In the genomic region with DNA sequence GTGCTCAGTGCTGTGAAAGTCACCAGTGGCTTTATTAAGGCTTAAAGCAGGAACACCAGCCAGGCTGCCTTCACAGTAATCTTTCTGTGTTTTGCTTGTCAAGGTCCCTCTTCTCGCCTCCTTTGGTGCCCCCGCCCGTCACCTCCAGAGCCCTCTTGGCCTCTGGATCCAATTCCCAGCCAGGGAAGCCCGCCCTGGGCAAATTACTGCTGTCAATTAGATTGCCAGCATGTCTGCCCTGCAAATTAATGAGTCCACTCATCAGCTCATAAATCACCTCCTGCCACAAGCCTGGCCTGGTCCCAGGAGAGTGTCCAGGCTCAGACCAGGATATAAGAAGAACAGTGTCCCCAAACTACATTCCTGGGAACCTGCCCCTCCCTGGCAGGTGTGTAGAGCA, we compare ENCODE assay signal across 17 mouse cellular contexts. TPM values are rescaled to one million over a fixed set of nuclear protein-coding genes. Genes with fewer than 3 reads are reported as not detected.
A peak's percentile ranks its signal among the peaks of the same experiment; 100 is the strongest.
DNase-seq lines count a peak whose midpoint lies in the region; ATAC-seq lines count a peak whose summit lies in the region.
"Had no signal": no experiment of that assay in that cellular context is flagged by ENCODE, and none has a peak within 500 bp of the region (broad histone marks: within the 10 kb centered on the region; RNA-seq: fewer than 3 reads in every experiment).

No protein-coding gene starts in this region.

- peak overlapping the region; percentile 14; the same call in 1 of the 2 replicates for H3K9ac ChIP-seq in midbrain, embryonic 16.5 days (ENCODE audit: low read depth, low read length)
- H3K9ac ChIP-seq in midbrain, embryonic 15.5 days = no peak overlapping the region
- no peak overlapping the region for H3K9ac ChIP-seq in hindbrain, embryonic 13.5 days
- H3K9ac ChIP-seq: forebrain, embryonic 12.5 days; lung, embryonic 14.5 days had no signal

- peak; percentile 55 for DNase-seq in embryo, embryonic 10.5 days (ENCODE audit: low spot score)
- DNase-seq in retina, postnatal 1 day = peak; percentile 57
- no peak for DNase-seq in gastrocnemius, postnatal 25 days
- DNase-seq in lung, postnatal 36 days = no peak
- DNase-seq: adrenal gland, adult 8-10 months; cerebellum, postnatal 25 days; gastrocnemius, postnatal 10 days; kidney, postnatal 14 days; lung, embryonic 14.5 days; right cerebral cortex, postnatal 14 days had no signal

- H3K36me3 ChIP-seq in midbrain, embryonic 16.5 days (ENCODE audit: control insufficient read depth, insufficient read depth, low read length) = no peaks in the 10 kb centered on the region
- H3K36me3 ChIP-seq in midbrain, embryonic 15.5 days (replicated peaks) = no peaks in the 10 kb centered on the region
- no peaks in the 10 kb centered on the region for H3K36me3 ChIP-seq in hindbrain, embryonic 13.5 days
- H3K36me3 ChIP-seq: forebrain, embryonic 12.5 days; heart, embryonic 10.5 days had no signal

- no peak for ATAC-seq in midbrain, embryonic 16.5 days
- no peak for ATAC-seq in midbrain, embryonic 15.5 days (replicated peaks)
- no peak for ATAC-seq in hindbrain, embryonic 13.5 days (ENCODE audit: low FRiP score)
- ATAC-seq: intestine, postnatal 0 days had no signal

- H3K4me2 ChIP-seq in midbrain, embryonic 16.5 days (ENCODE audit: low read length) = no peak overlapping the region
- H3K4me2 ChIP-seq in midbrain, embryonic 15.5 days = no peak overlapping the region
- H3K4me2 ChIP-seq in hindbrain, embryonic 13.5 days = no peak overlapping the region
- H3K4me2 ChIP-seq: forebrain, embryonic 12.5 days; liver, embryonic 11.5 days; lung, embryonic 14.5 days had no signal

- H3K9me3 ChIP-seq in midbrain, embryonic 16.5 days (replicated peaks; ENCODE audit: control insufficient read depth, low read length, poor library complexity, severe bottlenecking) = no peaks in the 10 kb centered on the region
- H3K9me3 ChIP-seq in midbrain, embryonic 15.5 days = no peaks in the 10 kb centered on the region
- H3K9me3 ChIP-seq in hindbrain, embryonic 13.5 days = no peaks in the 10 kb centered on the region
- H3K9me3 ChIP-seq: forebrain, embryonic 12.5 days; heart, embryonic 10.5 days had no signal

- 67% methylated on average over 4 of the region's 4 CpGs for WGBS in midbrain, embryonic 16.5 days
- WGBS in midbrain, embryonic 15.5 days = 63% methylated on average over 4 of the region's 4 CpGs
- 40% methylated on average over 4 of the region's 4 CpGs for WGBS in hindbrain, embryonic 13.5 days

- no peak overlapping the region for H3K4me3 ChIP-seq in midbrain, embryonic 16.5 days (ENCODE audit: low read depth, low read length)
- H3K4me3 ChIP-seq in midbrain, embryonic 15.5 days = no peak overlapping the region
- H3K4me3 ChIP-seq in hindbrain, embryonic 13.5 days = no peak overlapping the region
- H3K4me3 ChIP-seq: forebrain, embryonic 12.5 days; heart, embryonic 10.5 days had no signal

- no peak overlapping the region for H3K27ac ChIP-seq in midbrain, embryonic 16.5 days (ENCODE audit: low read length)
- H3K27ac ChIP-seq in midbrain, embryonic 15.5 days = no peak overlapping the region; the same call in 1 of the 2 replicates
- H3K27ac ChIP-seq in hindbrain, embryonic 13.5 days = peak overlapping the region; percentile 60; the same call in 1 of the 2 replicates
- H3K27ac ChIP-seq: forebrain, embryonic 12.5 days; heart, embryonic 10.5 days had no signal

- no peaks in the 10 kb centered on the region for H3K27me3 ChIP-seq in midbrain, embryonic 16.5 days (ENCODE audit: control insufficient read depth, insufficient read depth, low read depth, low read length)
- H3K27me3 ChIP-seq in midbrain, embryonic 15.5 days (replicated peaks) = no peaks in the 10 kb centered on the region
- no peaks in the 10 kb centered on the region for H3K27me3 ChIP-seq in hindbrain, embryonic 13.5 days
- H3K27me3 ChIP-seq: forebrain, embryonic 12.5 days had no signal

- H3K4me1 ChIP-seq in midbrain, embryonic 16.5 days (ENCODE audit: control insufficient read depth, insufficient read depth, low read length) = no peaks in the 10 kb centered on the region
- H3K4me1 ChIP-seq in midbrain, embryonic 15.5 days = peaks cover 4% of the 10 kb centered on the region; the same call in 1 of the 2 replicates
- H3K4me1 ChIP-seq in hindbrain, embryonic 13.5 days (replicated peaks) = peaks cover 10% of the 10 kb centered on the region; the same call in 1 of the 2 replicates

RNA-seq across cellular contexts. Expression of gene Rps6ka4, which starts 26.1 kb away (rescaled TPM):
- 10.1 and 14.6 TPM in 2 replicates for polyA plus RNA-seq in midbrain, embryonic 16.5 days (2015; fragmentation: Nextera tagmentation; extraction: Ambion mirVana)
- polyA plus RNA-seq in midbrain, embryonic 15.5 days (2015; fragmentation: Nextera tagmentation; extraction: Ambion mirVana) = 10.5 and 11.9 TPM in 2 replicates
- 7.0 and 7.3 TPM in 2 replicates for polyA plus RNA-seq in hindbrain, embryonic 13.5 days (2015; fragmentation: Nextera tagmentation; extraction: Ambion mirVana)
- total RNA-seq in gastrocnemius, postnatal 25 days (2021) = 1 to 10 TPM; 6.7 to 7.2 TPM

RNA-seq across cellular contexts. Expression of gene Ccdc88b, which starts 43.6 kb away (rescaled TPM):
- polyA plus RNA-seq in midbrain, embryonic 16.5 days (2015; fragmentation: Nextera tagmentation; extraction: Ambion mirVana) = 0.27 and 0.55 TPM in 2 replicates
- 0.54 and 0.56 TPM in 2 replicates for polyA plus RNA-seq in midbrain, embryonic 15.5 days (2015; fragmentation: Nextera tagmentation; extraction: Ambion mirVana)
- polyA plus RNA-seq in hindbrain, embryonic 13.5 days (2015; fragmentation: Nextera tagmentation; extraction: Ambion mirVana) = 1.0 and 1.1 TPM in 2 replicates
- total RNA-seq in gastrocnemius, postnatal 25 days (2021) = under 1 TPM; 0.40 to 0.41 TPM

Comparison
In these comparisons a context has a peak if more than half of its experiments do, and no peak if none do; other contexts are left out.
1. DNase-seq: peak in embryo, embryonic 10.5 days (single experiment) and retina, postnatal 1 day (single experiment); none in gastrocnemius, postnatal 25 days (single experiment) and lung, postnatal 36 days (single experiment).